Mouse (Mus musculus) testis, postnatal 14 days (tissue): Measurements from ENCODE around the gene Hdac10.

Experiments used
- DNase-seq: peaks from one replicate; pipeline ENCODE4 v3.0.0; 2021; ENCODE audit warnings: low spot score

Gene Hdac10

GRCm38 (mm10) chr15:89128382-89129350 is at the start of gene Hdac10:
Gene Hdac10, minus strand, starts transcription at chr15:89128700.
- peak; percentile 72 for DNase-seq

- DNase-seq = no peak
These were observed 49.2 kb upstream of the Hdac10 start for GRCm38 (mm10) chr15:89177576-89178259.

DNA sequence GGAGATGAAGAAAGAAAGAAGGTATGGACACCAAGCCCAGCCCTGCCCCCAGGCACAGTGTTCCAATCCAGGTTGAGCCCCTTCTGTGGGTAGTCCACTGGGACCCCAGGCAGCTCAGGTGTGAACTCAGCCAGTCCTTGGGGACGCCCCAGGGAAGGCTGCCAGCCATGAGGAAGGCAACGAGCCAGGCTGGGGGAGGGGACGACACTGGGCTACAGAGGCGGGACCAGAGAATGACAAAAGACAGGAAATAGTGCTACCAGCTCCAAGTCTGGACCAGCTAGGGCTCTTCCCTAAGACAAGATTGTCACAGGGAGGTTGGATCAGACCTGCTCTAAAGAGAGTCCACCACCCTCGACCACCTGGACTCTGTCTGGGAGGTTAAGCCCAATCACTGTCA is 48.6 kb upstream of the Hdac10 start:
- no peak for DNase-seq

DNA sequence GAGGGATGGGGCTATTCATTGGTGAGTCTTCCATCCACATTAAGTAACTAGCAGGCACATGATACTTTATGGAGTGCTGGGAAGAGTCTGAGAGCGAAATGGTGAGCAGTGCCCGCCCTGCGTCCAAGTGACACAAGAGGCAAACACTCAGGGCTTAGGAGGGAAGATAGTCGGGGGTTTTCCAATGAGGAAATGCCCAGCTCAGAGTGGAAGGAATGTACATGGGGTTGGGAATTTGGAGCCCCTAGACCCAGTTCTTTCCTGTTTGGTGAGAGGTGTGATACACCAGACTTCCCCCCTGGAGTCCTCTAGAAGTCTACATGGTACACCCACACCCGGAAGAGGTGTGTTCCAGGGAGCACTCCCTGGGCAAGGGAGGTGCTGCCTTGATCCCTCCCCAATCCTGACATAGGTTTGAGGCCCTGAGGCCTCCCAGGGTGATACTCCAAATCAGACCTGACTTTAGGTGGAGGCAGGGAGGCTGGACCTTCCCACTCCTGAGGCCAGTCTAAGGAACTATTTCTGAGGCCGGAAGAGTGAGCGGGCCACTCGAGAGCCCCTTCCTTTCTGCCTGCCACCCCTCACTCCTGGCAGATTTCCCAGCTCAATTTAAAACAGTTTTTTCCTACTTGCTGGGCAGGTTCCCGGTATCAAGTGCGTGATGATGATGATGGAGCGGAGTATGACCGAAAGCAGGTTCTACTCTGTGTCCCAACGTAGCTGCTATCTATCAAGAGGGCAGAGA is 47.1 kb upstream of the Hdac10 start:
- no peak for DNase-seq

DNA sequence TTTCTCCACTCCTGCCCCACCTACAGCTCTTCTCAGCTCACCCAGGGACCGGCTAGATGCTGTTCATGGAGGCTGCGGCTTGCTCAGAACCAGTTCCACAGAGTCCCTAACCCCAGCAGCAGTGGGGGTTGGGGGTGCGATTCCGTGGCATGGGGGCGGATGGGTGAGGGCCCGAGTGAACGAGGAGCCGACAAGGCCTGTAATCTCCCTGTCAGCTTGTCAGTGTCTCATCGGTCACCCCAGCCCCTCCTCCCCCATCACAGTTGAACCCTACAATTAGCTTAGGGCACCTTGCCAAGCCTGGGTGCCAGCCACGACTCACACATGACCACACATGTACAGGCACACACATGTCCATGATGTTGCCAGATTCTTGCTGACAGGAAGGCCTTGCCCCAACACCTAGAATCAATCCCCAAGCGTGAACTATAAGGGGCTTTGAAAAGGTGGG is 46.4 kb upstream of the Hdac10 start:
- DNase-seq = no peak

DNA sequence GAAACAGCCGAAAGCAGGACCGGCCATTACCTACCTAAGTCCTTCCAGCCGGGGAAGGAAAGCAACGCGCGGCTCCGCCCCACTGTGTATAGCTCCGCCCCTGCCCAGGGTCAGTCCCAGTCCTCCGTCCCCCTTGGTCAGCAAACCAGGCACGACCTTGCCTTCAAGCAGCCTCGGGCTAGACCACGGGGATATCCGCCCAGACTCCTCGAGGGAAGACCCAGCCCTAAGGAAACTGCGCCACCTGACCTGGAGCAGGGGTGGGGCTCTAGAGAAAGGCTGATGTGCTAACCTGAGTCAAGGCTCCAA is 45.4 kb upstream of the Hdac10 start:
- peak; percentile 41 for DNase-seq

- no peak for DNase-seq
These were observed 44.8 kb upstream of the Hdac10 start for GRCm38 (mm10) chr15:89173024-89173905.

GRCm38 (mm10) chr15:89172276-89172935 is 43.9 kb upstream of the Hdac10 start:
- DNase-seq = no peak

GRCm38 (mm10) chr15:89171526-89172051 is 43.1 kb upstream of the Hdac10 start:
- no peak for DNase-seq

DNA sequence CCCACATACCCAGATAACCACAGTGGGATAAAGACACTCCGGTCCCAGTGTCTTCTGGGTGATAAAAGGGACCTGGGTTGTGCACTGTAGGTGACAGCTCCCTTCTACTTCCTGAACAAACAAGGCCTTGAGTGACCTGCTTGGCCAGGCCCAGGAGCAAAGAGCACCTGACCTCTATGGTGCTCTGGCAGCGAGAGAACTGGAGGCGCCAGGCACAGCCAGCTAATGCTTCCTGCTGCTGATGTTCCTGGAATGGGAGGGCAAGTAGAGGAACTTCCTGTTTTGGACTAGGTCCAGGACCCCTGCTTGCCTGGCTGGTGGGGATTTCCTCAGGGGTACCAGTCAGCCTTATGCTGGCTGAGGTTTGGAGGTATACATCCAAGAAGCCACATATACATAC is 41.6 kb upstream of the Hdac10 start:
- DNase-seq = no peak

- DNase-seq = peak; percentile 70
These were observed 40.9 kb upstream of the Hdac10 start for GRCm38 (mm10) chr15:89169431-89169830.

DNA sequence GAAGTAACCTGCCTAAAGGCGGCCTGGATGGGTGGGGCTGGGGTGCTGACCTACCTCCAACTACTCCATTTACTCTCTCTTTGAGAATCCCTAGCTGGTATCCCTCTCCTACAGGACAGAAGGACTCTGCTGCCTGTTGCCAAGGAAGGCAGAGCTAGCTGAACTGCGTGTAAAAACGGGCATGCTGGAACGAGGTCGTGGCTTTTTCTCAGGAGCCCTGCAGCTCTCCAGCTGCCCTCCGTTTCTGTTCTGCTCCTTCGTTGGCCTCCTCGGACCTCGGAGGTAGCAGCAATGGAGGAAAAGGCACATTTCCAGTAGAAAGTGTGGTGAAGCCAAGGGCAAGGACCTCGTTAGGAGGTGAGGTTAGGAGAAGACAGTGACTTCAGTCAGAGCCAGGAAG is 40.4 kb upstream of the Hdac10 start:
- no peak for DNase-seq

GRCm38 (mm10) chr15:89165478-89165877 is 37.0 kb upstream of the Hdac10 start:
- no peak for DNase-seq

DNA sequence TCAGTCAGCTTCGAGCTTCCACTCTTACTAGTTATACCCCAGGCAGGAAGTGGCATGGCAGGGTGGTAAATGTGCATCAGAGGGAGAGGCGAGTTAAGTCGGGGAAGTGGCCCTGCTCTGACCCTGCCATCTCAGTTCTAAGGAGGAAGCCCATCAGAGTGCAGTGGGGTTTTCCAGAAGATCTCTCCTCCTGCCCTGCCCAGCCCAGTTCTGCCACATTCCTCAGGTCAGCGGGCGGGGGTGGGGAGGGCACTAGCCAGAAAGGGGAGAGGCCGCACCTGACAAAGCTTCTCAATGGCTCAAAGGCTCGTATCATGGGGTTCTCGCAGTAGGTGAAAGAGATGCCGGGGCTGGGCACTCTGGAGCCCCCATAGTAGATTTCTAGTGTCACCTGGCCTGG is 32.9 kb upstream of the Hdac10 start:
- no peak for DNase-seq

GRCm38 (mm10) chr15:89158516-89158915 is 30.0 kb upstream of the Hdac10 start:
- DNase-seq = no peak

- DNase-seq = no peak
These were observed 29.5 kb upstream of the Hdac10 start for GRCm38 (mm10) chr15:89157954-89158353.

DNA sequence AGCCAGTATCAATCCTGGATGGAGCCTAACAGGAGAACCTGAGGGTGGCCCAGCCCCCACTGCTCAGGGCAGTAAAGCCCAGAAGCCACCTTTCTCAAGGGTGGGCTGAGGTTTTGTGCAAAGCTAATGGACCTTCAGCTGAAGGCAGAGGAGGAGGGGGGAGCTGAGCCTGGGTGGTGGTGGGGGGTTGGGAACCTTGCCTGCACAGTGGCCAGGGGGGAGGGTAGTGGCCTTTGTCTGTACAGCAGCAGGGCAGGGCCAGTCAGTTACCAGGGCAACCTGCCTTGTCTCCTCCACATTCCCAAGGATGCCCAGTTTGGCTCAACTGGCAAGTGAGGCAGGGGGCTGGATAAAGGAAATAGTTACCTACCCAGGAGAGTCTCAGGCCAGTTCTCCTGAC is 23.8 kb upstream of the Hdac10 start:
- DNase-seq = no peak

GRCm38 (mm10) chr15:89150041-89150390 is 21.5 kb upstream of the Hdac10 start:
- no peak for DNase-seq

DNA sequence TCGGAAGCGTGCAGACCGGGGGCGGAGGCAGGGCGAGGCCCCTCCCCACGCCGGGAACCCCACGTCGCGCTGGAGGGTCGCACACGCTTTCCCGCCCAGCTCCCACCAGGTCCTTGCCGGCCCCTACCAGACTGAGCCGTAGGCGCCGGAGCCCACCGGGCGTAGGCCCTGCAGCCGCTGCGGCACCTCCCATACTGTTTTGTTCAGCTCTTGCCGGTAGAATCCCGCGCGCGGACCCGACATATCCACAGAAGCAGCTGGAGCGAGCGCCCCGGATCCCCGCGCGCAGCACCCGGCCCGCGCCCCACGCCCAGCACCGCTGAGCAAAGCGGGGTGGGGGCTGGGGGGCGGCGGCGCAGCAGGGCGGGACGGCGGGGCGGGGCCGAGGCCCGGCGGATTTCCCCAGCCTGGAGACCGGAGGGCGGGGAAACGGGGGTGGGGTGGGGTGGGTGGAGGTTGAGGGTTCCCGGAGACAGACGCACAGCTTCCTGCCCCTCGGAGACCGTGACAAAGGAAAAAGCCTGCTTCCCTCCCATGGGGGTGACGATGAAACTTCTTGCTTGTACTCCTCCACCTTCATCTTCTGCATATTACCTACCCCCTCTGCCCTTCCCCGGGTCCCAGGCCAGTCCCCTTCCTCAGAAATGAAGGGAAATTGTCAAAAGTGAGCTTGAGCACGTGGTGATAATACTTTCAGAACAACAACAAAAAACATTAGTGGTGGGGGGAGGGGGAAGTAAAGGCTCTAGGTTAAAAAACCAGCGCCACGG is 21.0 kb upstream of the Hdac10 start, which contains the start of gene Mapk11:
Gene Mapk11, minus strand, starts transcription at position 358 of the 770 bp plus-strand sequence.
- no peak for DNase-seq
